Mouse (Mus musculus): ENCODE data around the gene Mast4. TPM values are rescaled to one million over a fixed set of nuclear protein-coding genes. Genes with fewer than 3 reads are reported as not detected.
A peak's percentile ranks its signal among the peaks of the same experiment; 100 is the strongest.

The Mast4 gene
- total and polyA plus RNA-seq, 2 experiments = 0.83 to 5.3 TPM

GRCm38 (mm10) chr13:102852865-102853264 lies 481.4 kb downstream of the Mast4 start:
- WGBS = 25% methylated on average over 5 of the region's 5 CpGs
- Histone ChIP-seq H3K79me2 (ENCODE audit: control insufficient read depth, insufficient read depth, low read length) (peaks cover 6% of the 10 kb centered on the region; the same call in 1 of the 2 replicates), H3K27ac (replicated peaks; ENCODE audit: insufficient read depth, low read depth, low read length) (no peak overlapping the region), H3K27me3 (ENCODE audit: control insufficient read depth, insufficient read depth, low read length) (no peaks in the 10 kb centered on the region), H3K4me1 (ENCODE audit: control insufficient read depth, insufficient read depth, low read length) (peaks cover 8% of the 10 kb centered on the region), H3K36me3 (ENCODE audit: control insufficient read depth, insufficient read depth, low read length) (no peaks in the 10 kb centered on the region), H3K9ac (ENCODE audit: low read depth, low read length) (no peak overlapping the region), H3K4me3 (ENCODE audit: insufficient read depth, low read depth, low read length) (no peak overlapping the region)
- TF ChIP-seq CTCF (IDR thresholded peaks at IDR 0.05; ENCODE audit: low read depth, low read length) (no peak), POLR2A (IDR thresholded peaks at IDR 0.05; ENCODE audit: extremely low read depth, insufficient read depth, low read length) (no peak)
- peak; percentile 96 for DNase-seq (ENCODE audit: extremely low read depth, low read depth, low spot score)

GRCm38 (mm10) chr13:102851253-102851652 lies 483.0 kb downstream of the Mast4 start:
- no peak for TF ChIP-seq CTCF (IDR thresholded peaks at IDR 0.05; ENCODE audit: low read depth, low read length)
- TF ChIP-seq POLR2A (IDR thresholded peaks at IDR 0.05; ENCODE audit: extremely low read depth, insufficient read depth, low read length) = no peak
- H3K27me3 ChIP-seq (ENCODE audit: control insufficient read depth, insufficient read depth, low read length) = no peaks in the 10 kb centered on the region
- H3K27ac ChIP-seq (replicated peaks; ENCODE audit: insufficient read depth, low read depth, low read length) = no peak overlapping the region
- H3K4me1 ChIP-seq (ENCODE audit: control insufficient read depth, insufficient read depth, low read length) = peaks cover 2% of the 10 kb centered on the region; the same call in 1 of the 2 replicates
- DNase-seq (ENCODE audit: extremely low read depth, low read depth, low spot score) = no peak
- peaks cover 6% of the 10 kb centered on the region; the same call in 1 of the 2 replicates for H3K79me2 ChIP-seq (ENCODE audit: control insufficient read depth, insufficient read depth, low read length)
- no peak overlapping the region for H3K9ac ChIP-seq (ENCODE audit: low read depth, low read length)
- H3K36me3 ChIP-seq (ENCODE audit: control insufficient read depth, insufficient read depth, low read length) = no peaks in the 10 kb centered on the region
- H3K4me3 ChIP-seq (ENCODE audit: insufficient read depth, low read depth, low read length) = no peak overlapping the region
- 97% methylated on average over 1 of the region's 1 CpGs for WGBS

- no peak overlapping the region for H3K9ac ChIP-seq (ENCODE audit: low read depth, low read length)
- H3K27ac ChIP-seq (replicated peaks; ENCODE audit: insufficient read depth, low read depth, low read length) = no peak overlapping the region
- no peaks in the 10 kb centered on the region for H3K36me3 ChIP-seq (ENCODE audit: control insufficient read depth, insufficient read depth, low read length)
- TF ChIP-seq CTCF (IDR thresholded peaks at IDR 0.05; ENCODE audit: low read depth, low read length) (no peak), POLR2A (IDR thresholded peaks at IDR 0.05; ENCODE audit: extremely low read depth, insufficient read depth, low read length) (no peak)
- no peak for DNase-seq (ENCODE audit: extremely low read depth, low read depth, low spot score)
- peaks cover 6% of the 10 kb centered on the region; the same call in 1 of the 2 replicates for H3K79me2 ChIP-seq (ENCODE audit: control insufficient read depth, insufficient read depth, low read length)
- H3K4me1 ChIP-seq (ENCODE audit: control insufficient read depth, insufficient read depth, low read length) = peaks cover 2% of the 10 kb centered on the region; the same call in 1 of the 2 replicates
- H3K4me3 ChIP-seq (ENCODE audit: insufficient read depth, low read depth, low read length) = no peak overlapping the region
- no peaks in the 10 kb centered on the region for H3K27me3 ChIP-seq (ENCODE audit: control insufficient read depth, insufficient read depth, low read length)
- WGBS = 100% methylated on average over 2 of the region's 2 CpGs
These were observed 483.7 kb downstream of the Mast4 start for GRCm38 (mm10) chr13:102850594-102850993.

DNA sequence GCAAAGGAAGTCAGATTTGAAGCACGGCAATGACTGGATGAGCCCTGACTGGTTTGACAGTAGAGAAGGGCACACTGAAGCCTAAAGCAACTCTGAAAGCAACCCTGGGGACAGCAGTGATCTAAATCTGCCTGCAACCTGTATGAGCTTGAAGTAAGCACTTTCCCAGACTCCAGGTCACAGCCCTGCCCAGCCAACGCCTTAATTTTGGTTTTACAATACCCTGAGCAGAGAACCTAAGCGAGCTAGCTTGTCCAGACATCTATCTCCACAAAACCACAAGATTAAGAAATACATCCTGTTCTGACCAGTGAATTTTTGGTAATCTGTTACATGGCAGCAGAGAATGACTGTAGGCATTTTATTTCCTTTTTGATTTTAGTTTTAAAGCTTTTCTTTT lies 485.2 kb downstream of the Mast4 start:
- Histone ChIP-seq H3K79me2 (ENCODE audit: control insufficient read depth, insufficient read depth, low read length) (peaks cover 8% of the 10 kb centered on the region; the same call in 1 of the 2 replicates), H3K9ac (ENCODE audit: low read depth, low read length) (no peak overlapping the region), H3K27me3 (ENCODE audit: control insufficient read depth, insufficient read depth, low read length) (no peaks in the 10 kb centered on the region), H3K4me3 (ENCODE audit: insufficient read depth, low read depth, low read length) (no peak overlapping the region), H3K36me3 (ENCODE audit: control insufficient read depth, insufficient read depth, low read length) (no peaks in the 10 kb centered on the region), H3K27ac (replicated peaks; ENCODE audit: insufficient read depth, low read depth, low read length) (no peak overlapping the region), H3K4me1 (ENCODE audit: control insufficient read depth, insufficient read depth, low read length) (peaks cover 2% of the 10 kb centered on the region; the same call in 1 of the 2 replicates)
- 81% methylated on average over 3 of the region's 3 CpGs for WGBS
- TF ChIP-seq CTCF (IDR thresholded peaks at IDR 0.05; ENCODE audit: low read depth, low read length) = no peak
- TF ChIP-seq POLR2A (IDR thresholded peaks at IDR 0.05; ENCODE audit: extremely low read depth, insufficient read depth, low read length) = no peak
- DNase-seq (ENCODE audit: extremely low read depth, low read depth, low spot score) = no peak

- Histone ChIP-seq H3K4me1 (ENCODE audit: control insufficient read depth, insufficient read depth, low read length) (no peaks in the 10 kb centered on the region), H3K36me3 (ENCODE audit: control insufficient read depth, insufficient read depth, low read length) (no peaks in the 10 kb centered on the region), H3K4me3 (ENCODE audit: insufficient read depth, low read depth, low read length) (no peak overlapping the region), H3K27ac (replicated peaks; ENCODE audit: insufficient read depth, low read depth, low read length) (no peak overlapping the region), H3K79me2 (ENCODE audit: control insufficient read depth, insufficient read depth, low read length) (peaks cover 5% of the 10 kb centered on the region; the same call in 1 of the 2 replicates), H3K27me3 (ENCODE audit: control insufficient read depth, insufficient read depth, low read length) (no peaks in the 10 kb centered on the region), H3K9ac (ENCODE audit: low read depth, low read length) (no peak overlapping the region)
- no peak for TF ChIP-seq CTCF (IDR thresholded peaks at IDR 0.05; ENCODE audit: low read depth, low read length)
- no peak for TF ChIP-seq POLR2A (IDR thresholded peaks at IDR 0.05; ENCODE audit: extremely low read depth, insufficient read depth, low read length)
- peak; percentile 13 for DNase-seq (ENCODE audit: extremely low read depth, low read depth, low spot score)
- 83% methylated on average over 4 of the region's 4 CpGs for WGBS
These were observed 487.8 kb downstream of the Mast4 start for GRCm38 (mm10) chr13:102846473-102846872.

- Histone ChIP-seq H3K4me1 (ENCODE audit: control insufficient read depth, insufficient read depth, low read length) (no peaks in the 10 kb centered on the region), H3K27me3 (ENCODE audit: control insufficient read depth, insufficient read depth, low read length) (no peaks in the 10 kb centered on the region), H3K36me3 (ENCODE audit: control insufficient read depth, insufficient read depth, low read length) (no peaks in the 10 kb centered on the region), H3K9ac (ENCODE audit: low read depth, low read length) (no peak overlapping the region), H3K4me3 (ENCODE audit: insufficient read depth, low read depth, low read length) (no peak overlapping the region), H3K79me2 (ENCODE audit: control insufficient read depth, insufficient read depth, low read length) (peaks cover 5% of the 10 kb centered on the region; the same call in 1 of the 2 replicates), H3K27ac (replicated peaks; ENCODE audit: insufficient read depth, low read depth, low read length) (no peak overlapping the region)
- WGBS = 98% methylated on average over 2 of the region's 2 CpGs
- no peak for TF ChIP-seq CTCF (IDR thresholded peaks at IDR 0.05; ENCODE audit: low read depth, low read length)
- no peak for TF ChIP-seq POLR2A (IDR thresholded peaks at IDR 0.05; ENCODE audit: extremely low read depth, insufficient read depth, low read length)
- DNase-seq (ENCODE audit: extremely low read depth, low read depth, low spot score) = no peak
These were observed 491.6 kb downstream of the Mast4 start for GRCm38 (mm10) chr13:102842715-102843114.
